Mouse (Mus musculus) embryo, embryonic 10 days (tissue): ENCODE results near the gene Mars.

Source experiments
- DNase-seq: peaks from one replicate; pipeline ENCODE4 v3.0.0-alpha.2; 2015; ENCODE audit warnings: low spot score

Gene Mars

DNA sequence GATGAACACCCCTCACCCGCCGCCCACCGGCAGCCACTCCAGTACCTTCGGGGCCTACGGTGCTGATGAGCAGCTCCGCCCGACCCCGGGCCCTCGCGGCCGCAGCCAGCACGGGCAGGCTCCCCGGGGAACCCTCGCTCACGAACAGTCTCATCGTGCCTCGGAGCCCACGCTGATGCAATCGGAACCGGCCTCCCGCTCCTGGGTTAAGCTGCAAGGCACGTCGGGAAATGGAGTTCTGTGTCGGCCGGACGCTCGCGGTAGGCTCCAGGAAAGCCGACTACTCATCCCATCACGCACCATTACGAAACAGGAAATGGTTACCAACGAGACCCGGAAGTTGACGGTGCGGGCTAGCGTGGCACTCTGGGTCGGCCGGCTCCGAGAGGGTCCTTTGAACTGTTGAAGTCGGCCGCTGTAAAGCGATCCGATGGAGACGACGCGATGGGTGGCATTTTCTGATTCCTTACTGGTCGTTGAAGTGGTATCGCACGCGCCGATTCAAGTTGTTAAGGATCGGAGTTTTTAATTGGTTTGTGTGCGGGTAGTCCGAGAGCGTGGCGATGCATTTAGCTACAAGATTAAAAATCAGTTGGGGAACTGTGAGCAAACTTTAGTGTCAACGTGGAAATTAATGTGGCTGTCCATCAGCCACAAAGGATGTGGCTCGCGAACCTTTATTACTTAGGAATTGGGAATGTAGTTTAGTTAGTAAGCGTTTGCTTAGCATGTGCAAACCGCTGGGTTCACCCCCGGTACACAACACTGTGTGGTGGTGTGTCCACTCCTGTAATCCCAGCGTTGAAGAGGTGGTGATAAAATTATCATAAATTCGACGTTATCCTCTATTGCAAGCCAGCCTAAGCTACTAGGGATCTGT, at the start of gene Mars:
Mars (minus strand) TSS at position 311 of the 880 bp plus-strand sequence.
- peak; percentile 99 for DNase-seq

DNA sequence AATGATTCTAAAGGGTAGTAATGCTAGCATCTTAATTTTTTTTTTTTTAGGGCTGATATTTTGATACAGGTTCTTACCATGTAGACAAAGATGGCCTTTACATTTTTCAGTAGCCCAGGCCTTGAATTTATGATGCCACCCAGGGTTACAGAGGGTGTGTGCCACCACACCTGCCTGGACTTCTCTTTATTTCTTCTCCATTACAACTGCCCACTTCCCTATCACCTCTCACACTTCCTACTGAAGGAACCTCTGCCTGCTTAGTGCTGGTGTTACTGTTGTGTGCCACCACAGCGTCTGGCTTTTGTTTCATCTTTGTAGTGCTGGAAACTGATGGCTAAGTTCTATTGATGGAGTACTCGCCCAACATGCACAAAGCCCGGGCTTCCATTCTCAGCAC, 49.1 kb upstream of the Mars start:
- no peak for DNase-seq

DNA sequence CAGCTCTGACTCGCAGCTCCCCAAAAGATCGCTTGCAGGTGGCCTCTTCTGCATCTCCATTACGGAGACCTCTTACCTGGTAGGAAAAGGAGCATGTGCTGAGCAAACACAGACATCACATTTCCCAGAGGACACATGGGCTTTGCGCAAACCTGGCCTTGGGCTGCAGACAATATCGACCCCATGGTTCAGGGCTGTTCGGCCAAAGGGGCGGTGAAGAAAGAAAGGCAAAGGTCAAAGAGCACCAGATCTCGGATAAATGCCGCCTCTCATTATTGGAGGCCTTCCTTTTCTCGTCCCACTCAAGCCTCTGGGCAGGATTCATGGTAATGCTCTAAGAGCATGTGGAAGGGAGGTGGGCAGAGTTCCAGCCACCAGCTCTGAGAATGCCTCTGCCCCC, 43.8 kb upstream of the Mars start:
- DNase-seq, result no peak

DNA sequence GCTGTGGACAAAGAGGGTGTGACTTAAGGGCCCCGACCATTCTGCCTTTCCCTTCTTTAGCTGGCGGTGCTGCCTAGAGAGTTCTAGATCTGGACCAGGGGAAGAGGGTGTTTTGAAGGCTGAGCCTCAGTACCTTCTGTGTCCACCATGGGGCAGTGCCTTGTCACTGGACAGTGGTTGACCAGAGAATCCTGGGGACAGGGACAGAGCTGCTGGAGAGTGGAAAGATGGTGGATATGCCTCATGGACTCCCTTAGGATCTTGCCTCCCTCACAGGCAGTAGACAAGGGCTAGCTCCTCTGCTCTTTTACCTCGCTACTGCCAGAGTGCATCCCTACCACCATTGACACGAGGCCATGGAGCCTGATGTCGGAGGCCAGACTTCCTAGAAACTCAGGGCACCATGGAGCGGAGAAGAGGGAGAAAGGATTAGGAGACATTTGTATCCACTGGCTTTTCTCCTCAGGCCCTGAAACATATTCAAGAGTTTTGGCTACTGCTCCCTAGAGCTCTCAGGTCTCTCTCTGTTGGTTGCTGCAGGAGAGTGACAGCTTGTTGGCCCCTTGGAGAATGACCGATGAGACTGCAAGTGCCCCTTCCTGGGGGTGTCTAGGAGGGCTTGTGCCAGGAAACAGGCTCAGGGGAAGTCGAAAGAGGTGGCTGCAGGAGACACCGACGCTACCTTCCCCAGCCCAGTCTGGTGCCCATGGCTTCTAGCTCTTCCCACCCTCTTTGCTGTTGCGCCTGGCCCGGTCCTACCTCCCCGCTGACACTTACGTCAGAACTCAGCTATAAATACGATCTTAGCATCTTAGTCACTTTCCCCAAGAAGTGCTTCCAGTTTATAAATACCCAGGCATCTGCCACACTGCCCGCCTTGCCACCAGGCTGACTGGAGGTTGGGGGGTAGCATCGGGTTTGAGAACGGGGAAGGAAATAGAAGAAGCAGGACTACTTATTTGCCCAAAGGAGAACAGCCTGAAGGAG, 42.6 kb upstream of the Mars start, which contains the start of gene Inhbe:
Inhbe (minus strand) TSS at position 503 of the 987 bp plus-strand sequence.
- peak; percentile 51 for DNase-seq

DNA sequence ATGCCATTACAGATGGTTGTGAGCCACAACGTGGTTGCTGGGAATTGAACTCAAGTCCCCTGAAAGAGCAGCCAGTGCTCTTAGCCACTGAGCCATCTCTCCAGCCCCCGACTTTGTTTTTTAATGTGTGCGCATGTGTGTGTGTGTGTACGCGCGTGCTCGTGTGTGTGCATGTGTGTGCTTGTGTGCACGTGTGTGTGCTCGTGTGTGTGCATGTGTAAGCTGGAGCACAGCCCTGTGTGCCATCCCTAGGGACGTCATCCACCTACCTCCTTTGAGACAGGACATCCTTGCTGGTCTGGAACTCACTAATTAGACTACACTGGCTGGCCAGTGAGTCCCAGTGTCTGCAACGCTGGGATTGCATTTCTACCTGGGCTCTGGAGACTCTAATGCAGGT, 41.2 kb upstream of the Mars start:
- no peak for DNase-seq

DNA sequence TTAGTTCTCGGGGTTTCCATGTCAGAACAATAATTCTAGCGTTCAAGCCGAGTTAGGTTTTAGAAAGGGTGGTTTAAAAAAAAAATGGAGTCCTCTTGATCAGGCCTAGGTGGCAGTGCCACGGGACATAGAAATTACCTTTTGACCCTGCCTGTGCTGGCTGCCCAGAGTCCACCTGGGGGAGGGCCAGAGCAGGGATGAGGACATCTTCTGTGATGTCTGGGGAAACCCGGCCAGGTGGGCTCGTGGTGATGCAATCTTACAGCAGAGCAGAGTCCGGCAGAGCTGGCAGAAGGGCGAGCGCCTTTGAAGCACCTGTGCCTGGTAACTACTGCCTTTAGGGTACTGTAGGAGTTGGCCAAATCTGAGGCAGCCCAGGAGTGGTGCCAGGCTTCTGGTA, 40.6 kb upstream of the Mars start:
- DNase-seq, result no peak

DNA sequence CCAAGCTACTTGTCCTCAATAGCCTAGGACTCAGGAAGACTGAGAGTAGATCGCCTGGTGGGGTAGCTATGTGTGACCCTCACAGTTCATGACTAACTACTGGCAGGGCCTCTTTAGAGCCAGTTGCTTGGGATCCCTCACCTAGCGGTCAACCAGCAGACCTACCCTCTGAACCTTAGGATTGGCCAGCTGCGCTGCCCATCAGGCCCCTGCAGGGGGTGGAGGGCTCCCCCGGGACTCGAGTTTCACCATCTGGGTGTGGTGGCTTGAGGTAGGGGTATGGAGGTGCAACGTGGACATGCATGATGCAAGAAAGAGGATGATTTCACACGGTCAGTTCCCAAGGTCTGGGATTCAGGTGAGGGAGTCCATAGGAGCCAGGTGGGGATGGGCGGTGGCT, 40.1 kb upstream of the Mars start:
- no peak for DNase-seq

DNA sequence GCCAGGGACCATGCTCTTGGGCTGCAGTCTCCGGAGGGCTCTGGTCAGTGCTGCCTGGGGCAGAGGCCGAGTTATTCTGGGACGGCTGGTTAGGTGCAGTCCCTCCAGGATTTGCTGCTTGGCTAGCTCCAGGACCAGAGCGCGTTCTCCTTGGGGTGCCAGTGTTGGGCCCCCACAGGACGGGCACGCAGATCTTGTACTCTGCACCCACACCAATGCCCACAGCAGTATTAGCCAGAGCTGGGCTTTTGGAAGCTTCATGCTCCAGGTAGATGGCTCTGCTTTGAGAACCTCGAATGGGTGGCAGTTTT, 39.7 kb upstream of the Mars start:
- peak; percentile 2 for DNase-seq

DNA sequence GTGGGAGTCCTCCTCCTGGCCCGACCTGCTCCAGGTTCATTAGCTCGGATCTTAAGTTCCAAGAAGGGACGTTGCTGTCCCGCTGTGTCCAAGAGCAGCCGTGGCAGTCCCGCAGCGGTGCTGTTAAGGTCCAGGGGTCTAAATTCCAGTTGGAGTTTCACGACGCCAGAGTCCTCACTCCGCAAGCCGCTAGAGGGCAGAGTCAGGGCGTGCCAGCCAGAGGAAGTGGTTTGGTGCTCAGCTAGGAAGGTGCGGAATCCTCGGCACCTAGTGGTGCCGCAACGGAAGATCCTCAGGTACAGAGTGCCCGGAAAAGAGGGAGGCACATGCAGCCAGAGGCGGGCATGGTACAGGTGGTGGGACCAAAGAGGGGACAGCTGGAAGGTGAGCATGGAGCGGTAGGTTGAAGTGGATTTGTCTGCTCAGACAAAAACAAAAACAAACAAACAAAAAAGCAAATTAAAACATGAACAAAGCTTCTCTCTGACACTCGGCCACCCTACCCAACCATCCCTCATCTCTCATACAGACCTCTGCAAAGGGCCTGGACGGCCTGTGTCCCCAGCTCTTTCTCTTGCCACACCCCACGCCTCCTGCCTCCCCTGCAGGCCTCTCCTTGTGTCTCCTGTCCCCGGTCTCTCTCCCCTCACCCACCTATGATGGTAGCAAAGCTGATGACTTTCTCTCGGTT, 39.2 kb upstream of the Mars start:
- peak; percentile 90 for DNase-seq

DNA sequence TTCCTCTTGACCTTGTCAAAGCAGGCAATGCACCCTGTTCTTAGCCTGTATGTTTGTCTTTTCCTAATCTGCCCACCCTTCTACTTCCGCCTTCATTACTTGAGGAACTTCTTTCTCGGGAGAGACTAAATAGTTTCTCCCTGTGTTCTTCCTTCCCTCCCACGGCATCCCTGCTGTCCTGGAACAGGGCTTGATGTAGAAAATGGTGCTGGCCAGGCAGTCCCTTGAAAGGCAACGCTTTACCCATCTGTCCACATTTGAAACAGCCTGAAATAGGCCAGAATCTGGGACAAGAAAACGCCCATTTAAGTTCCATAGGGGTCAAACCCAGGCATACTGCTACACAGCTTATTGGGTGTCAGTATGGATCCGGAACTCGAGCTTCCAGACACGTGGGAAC, 38.2 kb upstream of the Mars start:
- no peak for DNase-seq

DNA sequence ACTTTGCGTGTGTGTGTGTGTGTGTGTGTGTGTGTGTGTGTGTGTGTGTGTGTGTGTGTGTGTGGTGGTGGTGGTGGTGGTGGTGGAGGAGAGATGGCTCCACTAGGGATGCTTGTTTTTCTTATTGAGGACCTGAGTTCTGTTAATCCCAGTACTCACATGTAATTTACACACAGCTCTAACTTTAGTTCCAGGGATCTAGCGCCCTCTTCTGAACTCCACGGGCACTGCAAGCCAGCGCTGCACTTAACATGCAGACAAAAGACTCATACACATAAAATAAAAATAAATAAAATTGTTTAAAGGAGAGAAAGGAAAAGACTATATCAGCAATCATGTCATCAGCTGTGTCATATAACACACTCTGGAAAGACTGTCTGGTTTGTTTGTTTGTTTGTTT, 37.4 kb upstream of the Mars start:
- peak; percentile 30 for DNase-seq

DNA sequence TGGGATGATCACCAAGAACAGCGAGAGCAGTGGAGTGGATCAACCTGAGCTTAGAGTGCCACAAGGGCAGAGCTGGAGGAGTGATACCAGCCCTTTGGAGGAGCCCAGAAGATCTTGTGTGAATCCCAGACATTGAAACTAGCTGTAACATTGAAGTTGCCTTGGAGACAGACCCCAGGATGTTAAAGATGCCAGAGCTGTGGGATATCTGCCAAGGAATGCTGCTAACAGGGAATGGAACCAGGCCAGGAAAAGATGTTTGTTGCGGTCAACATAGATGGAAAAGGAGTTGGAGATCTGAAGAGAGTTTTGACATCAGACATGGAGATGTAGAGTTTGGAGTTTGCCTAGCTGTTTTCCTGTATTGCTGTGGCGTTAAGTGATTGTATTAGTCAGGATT, 34.6 kb upstream of the Mars start:
- DNase-seq, result no peak

DNA sequence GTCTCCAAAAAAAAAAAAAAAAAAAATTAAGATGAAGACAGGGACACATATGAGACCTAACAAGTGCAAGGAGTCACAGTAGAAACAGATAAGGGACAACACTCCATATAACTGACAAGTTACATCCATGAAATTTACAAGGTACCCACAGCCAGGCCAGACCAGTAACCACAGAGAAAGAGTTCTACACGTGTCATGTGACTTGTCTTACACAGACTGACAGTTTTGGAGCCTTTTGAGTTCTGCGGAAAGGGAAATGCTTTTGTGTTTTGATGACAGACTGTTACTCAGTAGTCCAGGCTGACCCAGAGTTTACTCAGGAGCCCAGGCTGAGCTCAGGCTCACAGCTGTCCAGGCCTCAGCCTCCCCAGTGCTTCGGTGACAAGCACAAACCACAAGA, 31.4 kb upstream of the Mars start:
- no peak for DNase-seq

DNA sequence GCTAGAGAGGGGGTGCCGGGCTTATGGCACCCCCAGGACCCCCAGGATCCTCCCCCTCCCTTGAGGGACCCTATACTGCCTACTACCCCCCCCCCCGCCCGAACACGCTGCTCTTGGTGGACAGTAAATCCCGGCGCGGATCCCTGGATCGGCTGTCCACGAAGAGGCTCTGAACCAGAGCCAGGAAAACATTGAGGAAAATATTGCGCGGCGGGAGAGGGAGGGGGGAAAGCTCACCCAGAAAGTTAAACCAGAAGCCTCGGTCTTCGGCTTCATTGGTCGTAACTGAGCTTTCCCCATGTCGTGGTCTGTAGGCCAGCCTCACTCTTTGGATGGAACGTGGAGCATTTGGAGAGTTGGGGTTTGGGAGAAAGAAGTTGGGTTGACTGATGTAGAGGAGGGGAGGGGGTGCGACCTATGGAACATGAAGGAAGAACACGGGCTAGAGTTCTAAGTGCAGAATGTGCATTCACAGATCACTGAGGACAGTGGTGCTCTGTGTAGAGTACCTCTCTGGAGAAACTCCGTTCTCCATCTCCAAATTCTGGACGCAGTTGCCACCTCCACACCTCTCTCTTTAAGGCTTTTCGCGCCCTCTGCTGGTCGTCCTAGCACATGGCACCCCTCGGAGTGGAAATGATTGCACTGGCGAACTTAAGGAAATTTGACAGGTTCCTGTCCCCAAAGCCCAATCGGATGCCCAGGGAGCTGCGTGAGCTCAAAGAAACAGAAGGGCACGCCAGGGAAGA, 30.5 kb upstream of the Mars start, which contains the start of gene Gli1:
Gli1 (minus strand) TSS at position 84 of the 749 bp plus-strand sequence.
- DNase-seq, result peak; percentile 95

DNA sequence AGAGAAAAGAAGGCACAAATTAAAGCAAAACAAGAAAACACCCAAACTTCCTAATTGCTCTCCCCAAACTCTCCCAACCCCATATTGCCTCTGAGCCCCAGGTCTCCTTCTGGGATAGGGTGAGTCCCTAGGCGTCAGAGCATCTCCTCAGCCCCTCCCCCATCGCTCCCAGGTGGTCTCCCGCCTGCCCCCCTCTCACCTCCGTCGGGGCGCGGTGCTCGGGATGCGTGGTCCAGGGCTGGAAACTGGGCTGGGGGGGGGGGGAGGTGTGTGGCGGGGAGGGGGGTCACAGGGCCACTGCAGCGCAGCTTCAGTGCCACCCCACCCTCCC, 29.7 kb upstream of the Mars start:
- peak; percentile 48 for DNase-seq

DNA sequence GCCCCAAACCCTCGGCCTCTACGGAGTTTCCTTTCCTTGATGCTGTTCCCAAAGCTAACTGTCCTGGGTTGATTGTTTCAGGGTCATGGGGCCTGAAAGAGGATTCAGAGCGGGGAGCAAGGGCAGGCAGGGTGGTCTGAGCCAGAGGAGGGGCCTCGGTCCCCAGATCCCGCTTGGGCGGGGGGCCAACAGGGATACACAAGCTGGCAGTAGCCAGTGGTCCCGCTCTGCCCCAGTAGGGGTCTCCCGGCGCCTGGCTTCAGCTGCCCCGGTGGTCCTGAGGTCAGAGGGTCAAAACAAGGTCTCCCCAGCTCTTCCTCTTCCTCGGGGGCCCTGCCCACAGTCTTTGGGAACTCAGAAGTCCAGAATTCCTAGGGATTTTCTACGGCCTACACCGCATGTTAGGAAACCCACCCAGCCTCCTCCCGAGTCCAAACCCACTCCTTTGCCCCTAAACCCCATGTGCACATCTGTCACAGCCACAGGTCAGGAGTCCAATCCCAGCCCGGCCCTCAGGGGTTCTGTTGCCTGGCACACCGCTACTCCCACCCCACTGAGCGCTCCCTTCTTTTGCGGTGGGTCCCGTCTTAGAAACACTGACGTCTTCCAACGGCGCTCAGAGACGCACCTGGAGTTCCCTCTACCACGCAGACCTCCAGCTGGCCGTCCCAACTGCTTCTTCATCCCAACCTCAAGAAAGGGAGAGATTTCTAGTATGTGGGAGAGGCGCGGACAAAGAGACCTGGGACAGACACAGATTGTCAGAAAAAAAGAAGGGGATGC, 29.2 kb upstream of the Mars start:
- DNase-seq, result peak; percentile 85

DNA sequence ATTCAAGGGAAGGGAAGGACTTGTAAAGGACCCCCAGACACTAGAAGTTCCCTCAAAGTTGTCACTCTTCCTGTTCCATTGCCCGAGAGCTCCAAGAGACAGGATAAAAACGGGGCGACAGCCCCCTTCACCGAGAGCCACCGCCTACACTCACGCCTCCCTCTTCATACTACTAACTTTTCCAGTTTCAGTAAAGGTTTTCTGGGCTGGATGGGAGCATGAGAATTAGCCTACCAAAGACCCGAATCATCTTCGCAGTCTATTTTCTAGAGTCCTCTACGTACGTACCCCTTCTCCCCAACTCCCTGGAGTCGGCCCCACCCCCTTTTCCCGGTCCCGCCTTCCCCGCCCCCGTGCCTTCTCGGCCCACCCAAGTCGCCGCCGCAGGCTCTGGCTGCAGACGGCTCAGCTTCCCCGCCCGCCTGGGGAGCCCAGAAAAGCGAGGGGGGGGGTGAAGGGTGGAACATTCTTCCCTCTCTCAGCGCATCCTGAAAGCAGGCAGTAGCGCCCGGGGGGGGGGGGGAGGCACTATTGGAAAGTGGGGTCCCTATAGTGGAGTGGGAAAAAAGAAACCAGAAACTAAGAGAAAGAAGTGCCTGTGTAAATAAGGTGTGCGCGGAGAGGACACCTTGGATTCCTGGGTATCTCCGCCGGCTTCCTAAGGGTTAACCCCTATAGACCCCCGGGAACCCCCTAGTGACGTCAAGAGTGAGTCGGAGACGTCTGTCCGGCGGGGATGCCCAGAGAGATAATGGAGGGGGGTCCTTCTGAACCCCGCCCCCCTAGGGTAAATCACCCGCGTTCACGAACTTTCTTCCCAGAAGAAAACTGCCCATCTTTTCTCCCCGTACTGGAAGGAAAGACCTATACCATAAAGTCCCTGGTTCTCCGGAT, 28.3 kb upstream of the Mars start:
- DNase-seq, result peak; percentile 76

DNA sequence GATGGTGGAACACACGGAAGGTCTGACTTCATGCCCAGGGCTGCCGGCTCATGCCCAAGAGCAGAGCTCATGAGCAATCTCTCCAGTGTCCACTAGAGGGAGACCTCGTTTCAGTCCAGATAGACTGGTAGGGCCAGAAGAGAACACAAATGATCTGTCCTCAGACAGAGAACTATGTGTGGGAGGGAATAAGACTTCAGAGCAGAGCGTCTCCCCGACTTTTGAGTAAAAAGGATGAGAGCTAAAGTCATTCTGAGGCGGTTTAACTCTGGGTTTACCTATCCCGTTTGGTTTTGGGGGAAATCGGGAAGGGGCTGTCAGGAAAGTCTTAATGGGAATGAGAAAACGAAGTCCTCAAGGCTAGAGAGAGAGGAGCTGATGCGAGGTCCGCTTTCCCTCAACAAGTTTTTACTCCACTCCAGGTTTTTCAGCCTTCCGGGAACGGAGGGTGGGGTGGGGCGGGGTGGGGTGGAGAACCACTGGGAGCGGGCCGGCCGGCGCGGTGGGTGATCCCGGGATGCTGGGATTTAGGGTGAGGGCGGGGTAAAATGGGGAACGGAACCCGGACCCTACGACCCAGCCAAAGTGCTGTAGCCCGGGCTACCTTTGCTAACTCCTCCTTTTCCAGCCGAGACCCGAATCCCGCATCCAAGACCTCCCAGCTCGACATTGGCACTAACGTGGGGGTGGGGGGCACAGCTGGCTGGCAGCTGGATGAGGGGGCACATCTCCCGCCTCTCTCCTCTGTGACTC, 27.5 kb upstream of the Mars start:
- peak; percentile 95 for DNase-seq

DNA sequence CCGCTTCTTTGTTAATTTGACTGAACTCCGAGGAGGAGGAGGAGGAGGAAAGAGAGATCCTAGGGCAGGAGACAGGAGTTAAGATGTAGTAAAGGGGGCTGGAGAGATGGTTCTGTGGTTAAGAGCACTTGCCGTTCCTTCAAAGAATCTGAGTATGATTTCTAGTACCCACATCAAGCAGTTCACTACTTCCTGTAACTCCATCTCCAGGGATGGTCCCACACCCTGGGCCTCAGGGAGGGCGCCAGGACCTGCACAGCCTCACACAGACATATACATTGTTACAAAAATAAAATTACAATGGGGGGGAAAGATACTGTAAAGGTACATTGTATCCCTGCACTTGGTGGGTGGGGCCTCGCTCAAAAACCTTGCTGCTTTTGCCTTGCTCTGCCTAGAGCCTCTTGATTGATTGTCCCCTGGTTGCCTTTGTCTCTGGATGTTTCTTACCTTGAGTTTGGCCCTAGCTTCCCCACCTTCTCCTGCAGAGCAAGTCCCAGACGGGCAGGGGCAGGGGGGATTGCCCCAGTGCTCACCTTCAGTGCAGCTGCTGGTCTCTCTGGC, 26.0 kb upstream of the Mars start:
- no peak for DNase-seq
